Mouse (Mus musculus) erythroid progenitor cell, adult 5-6 weeks (primary cell): ENCODE data around the gene Mogs. TPM values are rescaled to one million over a fixed set of nuclear protein-coding genes. Genes with fewer than 3 reads are reported as not detected.

Source experiments
- total RNA-seq, 2 experiments: library from RNA; stranded (forward) in 1 of 2; stranded (reverse) in 1 of 2; fragments of 150-400 nt in 1 of 2; fragments of 186-747, 209-891 nt in 1 of 2; gene quantifications; 2 replicates each; pipeline versions ENCODE4 v1.2.3 to v1.2.4; 2015 to 2017; ENCODE audit warnings: low replicate concordance in 2 of 2

Mogs gene
- total RNA-seq, 2 experiments from 2014 or later = 4.6 to 13.1 TPM

Other genes starting within 250 kb of the Mogs start
- gene Sema4f, start 175.7 kb upstream of the Mogs start, total RNA-seq (2015; ENCODE audit: low replicate concordance) = not detected in 2 replicates
- 0.39 TPM in 1 of 2 replicates, not detected in the other for gene Sema4f, start 175.7 kb upstream of the Mogs start, total RNA-seq (2017; ENCODE audit: low replicate concordance)
- 4.6 and 12.6 TPM in 2 replicates for gene M1ap, start 168.6 kb upstream of the Mogs start, total RNA-seq (2015; ENCODE audit: low replicate concordance)
- 2.6 and 19.8 TPM in 2 replicates for gene M1ap, start 168.6 kb upstream of the Mogs start, total RNA-seq (2017; ENCODE audit: low replicate concordance)
- gene Dok1, start 82.0 kb upstream of the Mogs start, total RNA-seq (2015; ENCODE audit: low replicate concordance) = 20.5 and 27.4 TPM in 2 replicates
- gene Dok1, start 82.0 kb upstream of the Mogs start, total RNA-seq (2017; ENCODE audit: low replicate concordance) = 26.9 and 34.7 TPM in 2 replicates
- gene Loxl3, start 81.3 kb upstream of the Mogs start, total RNA-seq (2015; ENCODE audit: low replicate concordance) = 0.84 and 3.6 TPM in 2 replicates
- 0.38 and 3.2 TPM in 2 replicates for gene Loxl3, start 81.3 kb upstream of the Mogs start, total RNA-seq (2017; ENCODE audit: low replicate concordance)
- 275 and 371 TPM in 2 replicates for gene Aup1, start 61.0 kb upstream of the Mogs start, total RNA-seq (2015; ENCODE audit: low replicate concordance)
- gene Aup1, start 61.0 kb upstream of the Mogs start, total RNA-seq (2017; ENCODE audit: low replicate concordance) = 190 and 242 TPM in 2 replicates
- gene Htra2, start 60.2 kb upstream of the Mogs start, total RNA-seq (2015; ENCODE audit: low replicate concordance) = 114 and 126 TPM in 2 replicates
- 65.7 and 87.8 TPM in 2 replicates for gene Htra2, start 60.2 kb upstream of the Mogs start, total RNA-seq (2017; ENCODE audit: low replicate concordance)
- gene Dqx1, start 57.7 kb upstream of the Mogs start, total RNA-seq (2015; ENCODE audit: low replicate concordance) = 2.5 and 6.8 TPM in 2 replicates
- 3.7 and 3.9 TPM in 2 replicates for gene Dqx1, start 57.7 kb upstream of the Mogs start, total RNA-seq (2017; ENCODE audit: low replicate concordance)
- not detected in 2 replicates for gene Tlx2, start 45.2 kb upstream of the Mogs start, total RNA-seq (2015; ENCODE audit: low replicate concordance)
- not detected in 2 replicates for gene Tlx2, start 45.2 kb upstream of the Mogs start, total RNA-seq (2017; ENCODE audit: low replicate concordance)
- 49.5 and 81.1 TPM in 2 replicates for gene Pcgf1, start 37.6 kb upstream of the Mogs start, total RNA-seq (2015; ENCODE audit: low replicate concordance)
- gene Pcgf1, start 37.6 kb upstream of the Mogs start, total RNA-seq (2017; ENCODE audit: low replicate concordance) = 7.6 and 21.1 TPM in 2 replicates
- gene Lbx2, start 29.1 kb upstream of the Mogs start, total RNA-seq (2015; ENCODE audit: low replicate concordance) = not detected in 2 replicates
- gene Lbx2, start 29.1 kb upstream of the Mogs start, total RNA-seq (2017; ENCODE audit: low replicate concordance) = not detected in 2 replicates
- 1.1 TPM in 1 of 2 replicates, not detected in the other for gene Ccdc142, start 13.9 kb upstream of the Mogs start, total RNA-seq (2015; ENCODE audit: low replicate concordance)
- gene Ccdc142, start 13.9 kb upstream of the Mogs start, total RNA-seq (2017; ENCODE audit: low replicate concordance) = 3.7 TPM in 1 of 2 replicates, not detected in the other
- 2.9 TPM in 1 of 2 replicates, not detected in the other for gene Gm42688, start 13.9 kb upstream of the Mogs start, total RNA-seq (2015; ENCODE audit: low replicate concordance)
- 1.1 and 3.5 TPM in 2 replicates for gene Gm42688, start 13.9 kb upstream of the Mogs start, total RNA-seq (2017; ENCODE audit: low replicate concordance)
- gene Mrpl53, start 6.5 kb upstream of the Mogs start, total RNA-seq (2015; ENCODE audit: low replicate concordance) = 49.5 and 61.6 TPM in 2 replicates
- 36.2 and 38.0 TPM in 2 replicates for gene Mrpl53, start 6.5 kb upstream of the Mogs start, total RNA-seq (2017; ENCODE audit: low replicate concordance)
- 42.3 and 48.7 TPM in 2 replicates for gene Wbp1, start 6.1 kb downstream of the Mogs start, total RNA-seq (2015; ENCODE audit: low replicate concordance)
- 77.9 and 83.6 TPM in 2 replicates for gene Wbp1, start 6.1 kb downstream of the Mogs start, total RNA-seq (2017; ENCODE audit: low replicate concordance)
- 5.8 and 7.5 TPM in 2 replicates for gene Ino80b, start 9.9 kb downstream of the Mogs start, total RNA-seq (2015; ENCODE audit: low replicate concordance)
- 7.4 and 24.1 TPM in 2 replicates for gene Ino80b, start 9.9 kb downstream of the Mogs start, total RNA-seq (2017; ENCODE audit: low replicate concordance)
- gene Rtkn, start 20.0 kb downstream of the Mogs start, total RNA-seq (2015; ENCODE audit: low replicate concordance) = not detected in 2 replicates
- gene Rtkn, start 20.0 kb downstream of the Mogs start, total RNA-seq (2017; ENCODE audit: low replicate concordance) = 0.30 TPM in 1 of 2 replicates, not detected in the other
- not detected in 2 replicates for gene Wdr54, start 40.9 kb downstream of the Mogs start, total RNA-seq (2015; ENCODE audit: low replicate concordance)
- not detected in 2 replicates for gene Wdr54, start 40.9 kb downstream of the Mogs start, total RNA-seq (2017; ENCODE audit: low replicate concordance)
- gene 1700003E16Rik, start 40.9 kb downstream of the Mogs start, total RNA-seq (2015; ENCODE audit: low replicate concordance) = not detected in 2 replicates
- gene 1700003E16Rik, start 40.9 kb downstream of the Mogs start, total RNA-seq (2017; ENCODE audit: low replicate concordance) = not detected in 2 replicates
- gene Dctn1, start 50.4 kb downstream of the Mogs start, total RNA-seq (2015; ENCODE audit: low replicate concordance) = 27.7 and 33.5 TPM in 2 replicates
- 74.6 and 104 TPM in 2 replicates for gene Dctn1, start 50.4 kb downstream of the Mogs start, total RNA-seq (2017; ENCODE audit: low replicate concordance)
- gene Slc4a5, start 104.3 kb downstream of the Mogs start, total RNA-seq (2015; ENCODE audit: low replicate concordance) = not detected in 2 replicates
- 0.39 TPM in 1 of 2 replicates, not detected in the other for gene Slc4a5, start 104.3 kb downstream of the Mogs start, total RNA-seq (2017; ENCODE audit: low replicate concordance)
- 34.8 and 56.6 TPM in 2 replicates for gene Mthfd2, start 210.4 kb downstream of the Mogs start, total RNA-seq (2015; ENCODE audit: low replicate concordance)
- 37.2 and 37.9 TPM in 2 replicates for gene Mthfd2, start 210.4 kb downstream of the Mogs start, total RNA-seq (2017; ENCODE audit: low replicate concordance)
- gene Mob1a, start 210.5 kb downstream of the Mogs start, total RNA-seq (2015; ENCODE audit: low replicate concordance) = 94.3 and 94.8 TPM in 2 replicates
- 88.7 and 102 TPM in 2 replicates for gene Mob1a, start 210.5 kb downstream of the Mogs start, total RNA-seq (2017; ENCODE audit: low replicate concordance)
- 187 and 245 TPM in 2 replicates for gene Bola3, start 233.7 kb downstream of the Mogs start, total RNA-seq (2015; ENCODE audit: low replicate concordance)
- 109 and 149 TPM in 2 replicates for gene Bola3, start 233.7 kb downstream of the Mogs start, total RNA-seq (2017; ENCODE audit: low replicate concordance)